Mouse (Mus musculus) ovary, adult 2 months (tissue): ENCODE data around the gene Nbl1. TPM values are rescaled to one million over a fixed set of nuclear protein-coding genes. Genes with fewer than 3 reads are reported as not detected.

Source experiments
- polyA plus RNA-seq: library from polyadenylated mRNA; depleted of rRNA; stranded (reverse); fragments of >200 nt; gene quantifications from 2 replicates; pipeline ENCODE4 v1.2.3, GENCODE M21; 2012; rRNA removed

Gene Nbl1
- polyA plus RNA-seq: 467 and 489 TPM in 2 replicates

DNA sequence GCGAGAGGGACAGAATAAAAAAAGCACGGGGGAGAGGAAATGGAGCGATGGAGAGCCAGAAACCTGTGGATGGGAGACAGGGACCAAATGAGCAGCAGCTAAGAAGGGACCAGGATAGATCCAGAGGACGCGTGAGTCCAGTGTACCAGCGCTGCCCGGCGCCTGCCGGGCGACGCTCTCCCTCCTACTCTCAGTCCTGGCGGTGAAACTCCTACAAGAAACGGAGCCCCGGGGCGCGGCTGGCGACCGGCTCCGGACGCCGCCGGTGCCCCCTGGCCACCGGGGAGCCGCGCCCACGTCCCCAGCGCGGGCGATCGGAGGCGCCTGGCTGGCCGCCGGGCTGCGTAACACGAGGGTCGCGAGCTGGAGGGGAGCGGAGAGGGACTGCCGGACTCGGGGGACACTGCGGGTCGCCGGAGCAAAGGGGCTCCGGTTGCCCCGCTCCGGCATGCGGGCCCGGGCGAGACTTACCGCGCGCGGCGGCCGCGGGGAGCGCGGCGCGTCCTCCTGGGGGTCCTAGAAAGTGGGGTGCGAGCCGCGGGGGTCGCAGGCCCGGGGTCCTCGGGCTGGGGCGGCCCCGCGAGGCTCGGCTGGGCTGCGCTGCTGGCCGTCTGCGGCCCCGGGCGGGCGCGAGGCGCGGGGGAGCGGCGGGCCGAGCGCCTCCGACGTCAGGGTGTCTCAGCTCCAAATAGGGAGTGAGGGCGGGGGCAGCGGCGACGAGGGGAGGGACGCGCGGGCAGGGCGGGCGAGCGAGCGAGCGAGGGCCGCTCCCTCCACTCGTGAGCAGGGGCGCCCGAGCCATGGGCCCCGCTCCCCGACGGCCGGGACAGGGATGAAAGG is at the start of gene Nbl1:
Gene Nbl1, minus strand, starts transcription at position 638 of the 840 bp plus-strand sequence.

DNA sequence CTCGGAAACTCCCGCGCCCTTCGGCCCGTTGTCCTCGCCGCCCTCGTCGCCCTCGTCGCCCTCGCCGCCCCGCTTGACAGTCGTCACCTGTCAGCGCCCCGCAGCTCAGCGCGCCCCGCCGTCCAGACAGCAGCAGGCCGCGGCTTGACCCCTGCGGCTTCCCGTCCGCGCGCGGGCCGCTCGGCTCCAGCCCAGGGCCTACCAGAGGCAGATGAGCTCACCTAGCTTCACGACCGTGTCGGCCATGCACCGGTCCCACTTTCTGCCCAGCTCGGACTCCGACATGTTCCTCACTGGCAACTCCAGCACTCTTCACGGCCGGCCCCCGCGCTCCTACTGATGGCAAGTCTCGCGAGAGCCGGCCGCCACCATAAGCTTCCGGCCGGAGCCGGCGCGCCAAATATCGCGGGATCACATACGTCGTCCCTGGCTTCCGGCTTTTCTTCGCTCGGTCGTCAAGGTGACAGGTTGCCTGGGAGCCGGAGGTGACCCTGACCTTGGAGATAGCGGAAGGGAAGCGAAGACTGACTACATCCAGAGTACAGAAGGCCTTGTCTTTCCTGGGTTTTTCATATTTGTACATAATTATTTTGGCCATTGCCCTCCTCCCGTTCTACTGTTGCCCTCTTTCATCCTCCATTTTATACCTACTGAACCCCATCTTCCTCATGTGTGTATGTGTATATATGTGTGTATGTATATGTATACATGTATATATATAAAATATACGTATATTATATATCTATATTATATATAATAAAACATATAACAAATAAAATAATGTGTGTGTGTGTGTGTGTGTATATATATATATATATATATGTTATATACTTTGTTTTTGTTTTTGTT is 38.1 kb upstream of the Nbl1 start, which contains the start of gene Minos1:
Gene Minos1, minus strand, starts transcription at position 413 of the 849 bp plus-strand sequence.

DNA sequence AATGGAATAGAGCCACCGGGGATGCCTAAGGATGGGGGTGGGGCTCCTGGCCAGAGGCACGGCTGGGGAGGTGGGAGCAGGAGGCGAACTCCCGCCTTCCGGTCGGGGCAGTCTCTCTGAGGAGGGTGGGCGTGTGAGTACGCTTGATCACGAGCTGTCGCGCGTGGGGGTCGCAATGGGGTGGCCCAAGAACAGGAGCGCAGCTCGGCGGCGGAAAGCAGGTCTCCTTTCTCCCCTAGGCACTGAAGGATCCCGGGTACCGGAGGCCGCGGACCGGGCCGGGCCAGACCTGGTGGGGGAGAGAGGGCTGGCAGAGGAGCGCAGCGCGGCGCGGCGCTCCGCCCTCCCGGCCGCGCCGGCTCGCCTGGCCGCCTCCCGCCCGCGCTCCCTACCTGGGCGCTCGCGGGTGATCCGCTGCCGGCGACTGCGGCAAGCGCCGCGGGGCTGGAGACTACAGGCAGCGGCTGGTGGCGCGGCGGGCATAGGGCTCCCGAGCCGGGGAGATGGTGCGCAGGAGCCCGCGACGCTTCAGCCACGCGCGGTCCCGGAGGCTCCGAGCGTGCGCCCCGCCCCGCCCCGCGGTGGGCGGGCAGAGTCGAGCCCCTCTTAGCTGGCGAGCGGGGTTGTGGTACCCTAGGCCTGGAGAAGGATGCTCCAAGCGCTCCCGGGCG is 17.6 kb downstream of the Nbl1 start, which contains the start of gene Htr6:
Gene Htr6, minus strand, starts transcription at position 530 of the 671 bp plus-strand sequence.

Other genes starting within 250 kb of the Nbl1 start
- gene Pla2g5, start 229.5 kb downstream of the Nbl1 start, polyA plus RNA-seq: 73.1 and 95.7 TPM in 2 replicates
- gene Gm13030, start 219.0 kb downstream of the Nbl1 start, polyA plus RNA-seq: 0.38 and 0.68 TPM in 2 replicates
- 2.1 and 4.8 TPM in 2 replicates for gene Pla2g2e, start 215.1 kb downstream of the Nbl1 start, polyA plus RNA-seq
- gene Otud3, start 179.0 kb downstream of the Nbl1 start, polyA plus RNA-seq: 8.2 and 9.4 TPM in 2 replicates
- 5.7 and 9.0 TPM in 2 replicates for gene Rnf186, start 125.9 kb downstream of the Nbl1 start, polyA plus RNA-seq
- 12.2 and 13.1 TPM in 2 replicates for gene Tmco4, start 120.1 kb downstream of the Nbl1 start, polyA plus RNA-seq
- 0.25 and 0.54 TPM in 2 replicates for gene Htr6, start 17.4 kb downstream of the Nbl1 start, polyA plus RNA-seq
- gene Minos1, start 38.1 kb upstream of the Nbl1 start, polyA plus RNA-seq: 37.0 and 45.4 TPM in 2 replicates
- gene Capzb, start 99.9 kb upstream of the Nbl1 start, polyA plus RNA-seq: 234 and 293 TPM in 2 replicates
- 31.9 and 36.0 TPM in 2 replicates for gene Pqlc2, start 217.7 kb upstream of the Nbl1 start, polyA plus RNA-seq
- 84.8 and 105 TPM in 2 replicates for gene Akr7a5, start 217.8 kb upstream of the Nbl1 start, polyA plus RNA-seq